Mouse (Mus musculus): ENCODE measurements around the gene Smgc. TPM values are rescaled to one million over a fixed set of nuclear protein-coding genes. Genes with fewer than 3 reads are reported as not detected.

The Smgc gene
- polyA plus RNA-seq (2012) = not detected in 2 replicates

DNA sequence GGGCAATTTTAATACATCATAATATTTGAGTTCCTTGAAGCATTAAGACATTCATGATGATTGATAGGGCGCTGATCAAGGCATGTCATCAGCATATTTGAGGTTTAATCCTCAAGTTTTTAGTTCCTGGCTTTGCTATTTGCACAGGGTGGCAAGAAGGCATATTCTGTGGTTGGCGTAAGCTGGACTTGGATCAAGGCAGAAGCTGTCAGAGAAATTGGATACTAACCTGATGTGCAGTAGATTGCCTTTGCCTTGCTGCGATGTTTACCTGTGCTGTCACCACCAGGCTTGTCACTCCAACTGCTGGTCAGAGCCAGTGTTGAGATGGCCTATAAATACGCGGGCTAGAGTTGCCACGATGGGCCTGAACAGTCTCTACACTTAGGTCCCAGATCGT, at the start of gene Smgc:
Gene Smgc, plus strand, starts transcription at position 301 of the 400 bp plus-strand sequence.
- TF ChIP-seq GATA1 (IDR thresholded peaks at IDR 0.05; ENCODE audit: low read length) = no peak

DNA sequence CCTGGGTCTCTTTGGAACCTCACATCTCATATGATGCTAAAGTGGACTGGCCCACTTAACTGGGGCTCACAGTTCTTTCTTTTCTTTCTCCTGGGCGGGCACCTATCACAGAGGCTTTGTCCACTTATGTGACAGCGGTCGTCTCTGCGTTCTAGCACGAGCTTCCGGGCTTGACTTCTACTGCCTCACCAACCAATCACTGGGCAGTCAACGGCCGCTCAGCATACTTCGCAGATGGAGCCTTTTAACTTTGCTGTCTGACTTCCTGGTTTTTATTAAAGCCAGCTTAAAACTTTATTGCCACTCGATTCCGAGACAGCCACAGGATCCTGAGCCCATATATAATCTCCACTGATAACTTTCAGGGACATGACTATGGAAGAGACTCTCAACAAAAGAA, 49.7 kb upstream of the Smgc start:
- no peak for TF ChIP-seq GATA1 (IDR thresholded peaks at IDR 0.05; ENCODE audit: low read length)

DNA sequence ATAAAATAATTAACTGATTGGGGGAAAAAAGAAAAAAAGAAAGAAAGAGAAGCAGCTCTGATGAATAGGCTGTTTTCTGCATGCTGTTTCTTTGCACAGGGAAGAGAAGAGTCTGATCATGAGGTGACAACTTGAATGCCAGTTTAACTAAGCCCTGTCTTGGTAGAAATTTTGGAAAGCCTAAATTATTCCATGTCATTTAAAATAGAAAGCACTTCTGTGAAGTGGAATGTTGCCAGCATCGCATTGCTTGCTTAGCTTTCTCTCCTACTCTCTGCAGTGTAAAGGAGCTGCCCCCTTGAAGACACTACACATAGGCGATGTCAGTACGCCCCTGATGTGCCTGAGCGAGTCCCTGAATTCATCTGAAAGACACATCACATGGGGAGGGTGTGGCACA, 31.6 kb upstream of the Smgc start:
- TF ChIP-seq GATA1 (IDR thresholded peaks at IDR 0.05; ENCODE audit: low read length) = no peak

DNA sequence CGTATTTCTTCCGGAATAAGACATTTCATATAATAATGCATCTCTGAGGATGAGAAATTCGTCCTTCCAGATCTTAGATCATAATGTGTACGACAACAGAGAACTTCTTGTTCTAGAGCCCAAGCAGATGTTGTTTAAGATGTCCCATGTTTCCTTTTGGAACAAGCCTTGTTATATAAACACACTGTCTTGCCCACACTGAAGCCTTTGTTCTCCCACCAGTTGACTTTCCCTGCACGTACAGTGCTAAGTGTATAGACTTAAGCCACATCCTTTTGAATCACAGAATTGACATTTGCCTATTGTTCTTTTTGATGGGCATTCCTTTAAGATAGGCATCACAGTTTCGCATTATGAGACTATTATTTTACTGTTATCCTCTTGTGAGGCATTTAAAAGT, 2.7 kb upstream of the Smgc start:
- no peak for TF ChIP-seq GATA1 (IDR thresholded peaks at IDR 0.05; ENCODE audit: low read length)

DNA sequence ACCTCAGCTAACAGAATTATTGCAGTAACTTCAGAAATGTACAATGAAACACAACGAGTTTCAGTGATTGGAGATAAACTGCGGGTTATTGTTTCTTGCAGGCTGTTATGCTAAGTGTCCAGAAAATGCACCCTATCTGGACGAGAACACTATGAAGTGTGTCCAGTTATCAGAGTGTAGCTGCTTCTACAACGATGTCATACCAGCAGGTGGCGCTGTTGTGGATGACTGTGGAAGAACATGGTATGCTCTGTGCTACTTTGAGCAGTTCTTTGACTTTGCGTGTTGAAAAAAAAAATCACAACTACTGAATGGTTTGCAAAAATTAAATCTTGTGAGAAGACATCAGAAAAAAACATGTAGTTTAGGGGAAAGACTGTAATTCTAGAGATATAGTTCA, 62.2 kb downstream of the Smgc start:
- no peak for TF ChIP-seq GATA1 (IDR thresholded peaks at IDR 0.05; ENCODE audit: low read length)

Other genes with a start within 250 kb of the Smgc start
- gene Lrrk2, start 165.1 kb upstream of the Smgc start, polyA plus RNA-seq (2012) = not detected in 2 replicates
- not detected in 2 replicates for gene Cntn1, start 212.9 kb downstream of the Smgc start, polyA plus RNA-seq (2012)

Data from G1E-ER4 (cell line).